Mouse (Mus musculus) kidney, embryonic 14.5 days (tissue): ENCODE results near the gene Lipc. TPM values are rescaled to one million over a fixed set of nuclear protein-coding genes. Genes with fewer than 3 reads are reported as not detected.

ENCODE experiments used
- ATAC-seq: fragments of 200-750 bp; cut with Nextera tagmentation; 2 replicates; pipeline ENCODE4 v1.8.0; 2017; ENCODE audit warnings: moderate number of reproducible peaks, mild to moderate bottlenecking, moderate TSS enrichment, moderate library complexity; ENCODE audit not compliant: low FRiP score, low TSS enrichment
- H3K27ac ChIP-seq: fragments of 300-500 bp; sonication (generic); 2 replicates; pipeline ENCODE4 v1.5.1; 2014; ENCODE audit warnings: low read depth, mild to moderate bottlenecking, low read length, moderate library complexity, mixed read lengths
- H3K27me3 ChIP-seq: fragments of 300-500 bp; sonication (generic); 2 replicates; pipeline ENCODE4 v1.6.1; 2014; ENCODE audit warnings: mild to moderate bottlenecking, low read length; ENCODE audit not compliant: control insufficient read depth, insufficient read depth
- H3K36me3 ChIP-seq: fragments of 300-500 bp; sonication (generic); 2 replicates; pipeline ENCODE4 v1.6.1; 2014; ENCODE audit warnings: low read length, mixed read lengths; ENCODE audit not compliant: control insufficient read depth, insufficient read depth
- H3K4me1 ChIP-seq: fragments of 300-500 bp; sonication (generic); 2 replicates; pipeline ENCODE4 v1.6.1; 2014; ENCODE audit warnings: low read length, mixed read lengths; ENCODE audit not compliant: control insufficient read depth, insufficient read depth
- H3K4me2 ChIP-seq: fragments of 300-500 bp; sonication (generic); replicated peaks from 2 replicates; pipeline ENCODE4 v1.6.1; 2014; ENCODE audit warnings: low read depth, mild to moderate bottlenecking, low read length
- H3K4me3 ChIP-seq: fragments of 300-500 bp; sonication (generic); 2 replicates; pipeline ENCODE4 v1.5.1; 2014; ENCODE audit warnings: mild to moderate bottlenecking, low read length
- H3K9ac ChIP-seq: fragments of 300-500 bp; sonication (generic); 2 replicates; pipeline ENCODE4 v1.6.1; 2014; ENCODE audit warnings: low read depth, mild to moderate bottlenecking, low read length, moderate library complexity
- H3K9me3 ChIP-seq: fragments of 300-500 bp; sonication (generic); 2 replicates; pipeline ENCODE4 v1.6.1; 2016; ENCODE audit warnings: low read length; ENCODE audit not compliant: control insufficient read depth
- WGBS: fragments of 180-500 bp; shearing (Covaris S2); extraction: QIAGEN DNeasy Blood & Tissue Kit; methylation state at CpG from one replicate; pipeline ENCODE4 v1.1.7; 2014; 5-methylcytosine and 5-hydroxymethylcytosine counted together
- polyA plus RNA-seq: library from polyadenylated mRNA; unstranded; fragments of >200 nt; fragmentation: Nextera tagmentation; extraction: Ambion mirVana; gene quantifications from 2 replicates; pipeline ENCODE4 v1.2.1, GENCODE M21; 2014

Gene Lipc
- polyA plus RNA-seq: 0.47 and 0.79 TPM in 2 replicates

- 93% methylated on average over 4 of the region's 4 CpGs for WGBS
- Histone ChIP-seq H3K4me2 (no peak within 1 kb of the TSS), H3K27ac (no peak within 1 kb of the TSS)
Observed at GRCm38 (mm10) chr9:70952126-70952525, at the start of gene Lipc. TSS of gene Lipc (minus strand) at chr9:70952226.

DNA sequence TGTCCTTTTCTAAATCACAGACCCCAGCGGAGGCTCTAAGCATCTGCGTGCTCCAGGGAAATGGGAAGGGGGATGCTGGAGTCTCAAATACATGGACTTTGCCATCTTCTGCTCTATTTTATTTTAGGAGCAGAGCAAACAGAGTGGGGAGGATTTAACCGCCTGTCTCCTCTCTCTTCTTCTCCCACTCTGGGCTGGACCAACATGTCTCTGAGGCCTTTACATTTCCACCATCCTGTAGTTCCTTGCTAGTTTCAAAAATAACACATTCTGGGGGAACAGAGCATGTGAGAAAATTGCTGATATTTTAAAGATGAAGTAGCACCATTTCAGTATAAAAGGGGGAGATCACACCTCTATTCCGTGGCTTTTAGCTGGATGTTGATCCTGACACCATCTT lies 47.1 kb upstream of the Lipc start:
- no peaks in the 10 kb centered on the region for H3K9me3 ChIP-seq
- no peaks in the 10 kb centered on the region for H3K36me3 ChIP-seq
- H3K27me3 ChIP-seq: no peaks in the 10 kb centered on the region
- no peak for ATAC-seq
- no peaks in the 10 kb centered on the region for H3K4me1 ChIP-seq
- no peak overlapping the region for H3K4me2 ChIP-seq
- no peak overlapping the region for H3K27ac ChIP-seq
- 85% methylated on average over 4 of the region's 4 CpGs for WGBS
- H3K4me3 ChIP-seq: no peak overlapping the region
- no peak overlapping the region for H3K9ac ChIP-seq

More at GRCm38 (mm10) chr9:70952126-70952525, at the start of gene Lipc:
- H3K9ac ChIP-seq: no peak within 1 kb of the TSS
- ATAC-seq: no peak
- H3K27me3 ChIP-seq: no peaks in the 10 kb centered on the region
- no peaks in the 10 kb centered on the region for H3K4me1 ChIP-seq
- no peaks in the 10 kb centered on the region for H3K36me3 ChIP-seq
- H3K4me3 ChIP-seq: no peak within 1 kb of the TSS
- H3K9me3 ChIP-seq: no peaks in the 10 kb centered on the region

DNA sequence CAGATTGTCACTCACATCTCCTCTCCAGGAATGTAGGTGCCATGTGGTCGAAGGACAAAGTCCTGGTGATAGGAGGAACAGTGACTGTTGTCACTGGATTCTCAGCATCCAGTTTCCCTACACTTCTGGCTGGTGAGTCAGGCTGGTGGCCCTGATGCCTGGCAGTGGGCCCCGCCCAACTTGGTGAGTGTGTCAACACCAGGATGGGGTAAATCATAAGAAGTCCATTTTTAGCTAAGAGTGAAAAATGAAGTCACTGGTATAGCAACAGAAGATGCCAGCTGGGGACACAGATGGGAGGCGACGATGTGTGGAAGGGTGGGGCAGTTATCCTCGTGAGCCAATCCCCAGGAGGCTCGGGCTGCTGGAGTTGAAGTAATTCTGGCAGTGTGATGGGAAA lies 46.7 kb upstream of the Lipc start:
- no peak overlapping the region for H3K4me2 ChIP-seq

DNA sequence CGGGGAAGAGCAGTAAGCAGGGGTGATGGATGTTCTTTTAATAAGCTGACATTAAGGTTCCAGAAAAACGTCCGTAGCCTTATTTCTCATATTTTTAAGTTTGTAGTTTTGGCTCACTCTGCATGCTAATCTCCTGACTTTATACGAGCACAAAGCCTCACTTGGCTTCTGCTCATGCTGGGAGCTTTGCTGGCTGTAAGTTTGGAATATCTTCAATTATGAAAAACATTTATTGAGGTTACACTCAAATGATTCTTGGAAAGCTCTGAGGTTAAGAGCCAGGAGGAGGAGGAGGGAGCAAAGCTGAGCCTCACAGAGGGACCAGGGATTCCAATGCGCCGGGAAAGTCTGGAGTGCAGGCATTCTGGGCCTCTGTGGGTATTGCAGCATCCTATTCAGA lies 41.3 kb upstream of the Lipc start:
- ATAC-seq: no peak
- Histone ChIP-seq H3K27me3 (no peaks in the 10 kb centered on the region), H3K4me3 (no peak overlapping the region), H3K36me3 (no peaks in the 10 kb centered on the region), H3K4me1 (no peaks in the 10 kb centered on the region; the same call in 1 of the 2 replicates), H3K27ac (no peak overlapping the region), H3K9ac (no peak overlapping the region), H3K4me2 (no peak overlapping the region), H3K9me3 (no peaks in the 10 kb centered on the region)
- 68% methylated on average over 6 of the region's 6 CpGs for WGBS

More for the DNA sequence above, 46.7 kb upstream of the Lipc start:
- Histone ChIP-seq H3K36me3 (no peaks in the 10 kb centered on the region), H3K4me3 (no peak overlapping the region), H3K9me3 (no peaks in the 10 kb centered on the region), H3K4me1 (no peaks in the 10 kb centered on the region), H3K9ac (no peak overlapping the region), H3K27me3 (no peaks in the 10 kb centered on the region), H3K27ac (no peak overlapping the region)
- no peak for ATAC-seq
- 74% methylated on average over 6 of the region's 6 CpGs for WGBS

- H3K4me1 ChIP-seq: peaks cover 4% of the 10 kb centered on the region
- no peaks in the 10 kb centered on the region for H3K27me3 ChIP-seq
- 80% methylated on average over 5 of the region's 5 CpGs for WGBS
- H3K4me2 ChIP-seq: no peak overlapping the region
- H3K9ac ChIP-seq: no peak overlapping the region
- H3K36me3 ChIP-seq: no peaks in the 10 kb centered on the region
- ATAC-seq: no peak
- no peaks in the 10 kb centered on the region for H3K9me3 ChIP-seq
- no peak overlapping the region for H3K27ac ChIP-seq
- no peak overlapping the region for H3K4me3 ChIP-seq
Observed at GRCm38 (mm10) chr9:70991401-70991800, 39.4 kb upstream of the Lipc start.

DNA sequence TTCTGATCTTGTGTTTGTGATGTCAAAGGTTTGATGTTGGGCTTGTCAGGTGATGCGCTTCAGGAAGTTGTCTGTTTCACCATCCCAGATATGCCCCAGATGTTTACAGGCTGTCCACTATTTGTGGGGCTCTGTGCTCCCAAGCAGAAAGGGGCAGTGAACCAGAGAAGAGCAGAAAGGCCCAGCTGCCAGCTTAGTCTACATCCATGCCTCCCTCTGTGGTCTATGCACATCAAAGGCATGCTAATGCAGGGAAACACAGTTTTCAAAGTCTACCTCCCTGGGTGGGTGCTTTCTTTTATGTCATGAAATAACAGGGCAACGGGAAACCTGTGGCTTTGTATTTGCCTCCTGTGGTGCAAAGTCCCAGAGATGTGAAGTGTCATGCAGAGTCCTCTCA lies 35.2 kb upstream of the Lipc start:
- WGBS: 29% methylated on average over 2 of the region's 2 CpGs
- Histone ChIP-seq H3K9ac (no peak overlapping the region), H3K4me3 (no peak overlapping the region), H3K27me3 (no peaks in the 10 kb centered on the region), H3K4me1 (peaks cover 4% of the 10 kb centered on the region), H3K4me2 (no peak overlapping the region), H3K36me3 (no peaks in the 10 kb centered on the region), H3K27ac (no peak overlapping the region), H3K9me3 (no peaks in the 10 kb centered on the region)
- peak; percentile 71 for ATAC-seq

- whole genome bisulfite sequencing: 98% methylated on average over 3 of the region's 3 CpGs
- Histone ChIP-seq H3K4me3 (no peak overlapping the region), H3K36me3 (no peaks in the 10 kb centered on the region), H3K9ac (no peak overlapping the region), H3K9me3 (peaks cover 3% of the 10 kb centered on the region; the same call in 1 of the 2 replicates), H3K27me3 (no peaks in the 10 kb centered on the region), H3K27ac (no peak overlapping the region), H3K4me2 (no peak overlapping the region), H3K4me1 (peaks cover 4% of the 10 kb centered on the region; the same call in 1 of the 2 replicates)
- ATAC-seq: no peak
Observed at GRCm38 (mm10) chr9:70982991-70983480, 31.0 kb upstream of the Lipc start.

DNA sequence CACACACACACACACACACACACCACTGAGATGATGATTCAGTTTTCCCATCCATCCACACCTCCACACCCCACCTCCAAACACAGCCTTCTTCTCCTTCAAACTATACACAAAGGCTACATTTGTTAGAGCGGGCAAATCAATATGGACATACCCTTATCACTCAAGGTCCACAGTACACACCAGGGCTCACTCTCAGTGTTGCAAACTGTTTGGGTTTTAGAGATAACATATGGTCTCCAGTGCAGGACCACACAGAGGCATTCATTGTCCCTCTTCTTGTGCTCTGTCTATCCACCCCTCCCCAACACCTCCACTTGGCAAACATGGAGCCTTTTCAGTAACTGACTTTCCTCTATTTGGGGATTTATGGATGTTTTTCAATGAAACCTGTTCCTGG lies 29.7 kb upstream of the Lipc start:
- Histone ChIP-seq H3K4me1 (no peaks in the 10 kb centered on the region), H3K27me3 (no peaks in the 10 kb centered on the region), H3K36me3 (no peaks in the 10 kb centered on the region), H3K9ac (no peak overlapping the region), H3K4me2 (no peak overlapping the region), H3K27ac (no peak overlapping the region), H3K9me3 (peaks cover 3% of the 10 kb centered on the region; the same call in 1 of the 2 replicates), H3K4me3 (no peak overlapping the region)
- ATAC-seq: no peak
- WGBS: 93% methylated on average over 1 of the region's 1 CpGs

DNA sequence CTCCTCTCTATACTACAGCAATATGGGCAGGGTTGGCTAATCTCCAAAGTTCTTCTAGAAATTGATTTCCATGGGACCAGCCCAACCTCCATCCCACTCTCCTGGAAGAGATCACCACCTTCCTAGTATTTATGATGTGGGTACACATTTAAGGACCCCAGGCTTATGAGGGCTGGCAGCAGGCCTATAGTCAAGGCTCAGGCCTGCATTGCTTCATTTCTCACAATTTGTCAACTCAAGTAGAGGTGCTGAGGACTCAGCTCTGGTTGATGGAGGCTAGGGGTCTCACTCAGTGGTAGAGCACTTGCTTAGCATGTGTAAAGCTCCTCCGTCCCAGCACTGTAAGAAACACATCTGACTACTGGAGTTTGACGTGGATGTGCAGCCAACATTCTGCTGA lies 27.6 kb upstream of the Lipc start:
- Histone ChIP-seq H3K4me1 (no peaks in the 10 kb centered on the region), H3K4me3 (no peak overlapping the region), H3K36me3 (no peaks in the 10 kb centered on the region), H3K9me3 (peaks cover 3% of the 10 kb centered on the region; the same call in 1 of the 2 replicates), H3K4me2 (no peak overlapping the region), H3K27ac (no peak overlapping the region), H3K9ac (no peak overlapping the region), H3K27me3 (no peaks in the 10 kb centered on the region)
- WGBS: 87% methylated on average over 2 of the region's 2 CpGs
- no peak for ATAC-seq
